Comparison of ENCODE assay signal across 10 mouse cellular contexts in genomic region chr3:103858881-103859801, GRCm38 (mm10). TPM values are rescaled to one million over a fixed set of nuclear protein-coding genes. Genes with fewer than 3 reads are reported as not detected.
DNase-seq lines count a peak whose midpoint lies in the region; ATAC-seq and TF ChIP-seq lines count a peak whose summit lies in the region.
"Had no signal": no experiment of that assay in that cellular context is flagged by ENCODE, and none has a peak within 500 bp of the region (broad histone marks: within the 10 kb centered on the region; RNA-seq: fewer than 3 reads in every experiment).

TSS of gene Ptpn22 (plus strand) at chr3:103859795.

- peak within 1 kb of the TSS; percentile 16; the same call in 1 of the 2 replicates for H3K4me2 ChIP-seq in heart, embryonic 13.5 days
- peak within 1 kb of the TSS; percentile 6; the same call in 1 of the 2 replicates for H3K4me2 ChIP-seq in lung, postnatal 0 days (replicated peaks; ENCODE audit: low read depth, low read length)

- H3K27ac ChIP-seq in heart, embryonic 13.5 days (replicated peaks) = peak within 1 kb of the TSS; percentile 42
- H3K27ac ChIP-seq in lung, postnatal 0 days (ENCODE audit: low read length) = 0 out of 2 replicates have a peak within 1 kb of the TSS, but pooled peaks have one; percentile 16
- H3K27ac ChIP-seq in limb, embryonic 10.5 days = no peak within 1 kb of the TSS
- H3K27ac ChIP-seq: embryonic facial prominence, embryonic 10.5 days had no signal

- no peak for TF ChIP-seq CTCF in lung, postnatal 0 days (IDR thresholded peaks at IDR 0.05)

- H3K9me3 ChIP-seq in heart, embryonic 13.5 days = no peaks in the 10 kb centered on the region
- H3K9me3 ChIP-seq in lung, postnatal 0 days (ENCODE audit: low read length) = no peaks in the 10 kb centered on the region
- no peaks in the 10 kb centered on the region for H3K9me3 ChIP-seq in limb, embryonic 10.5 days (replicated peaks)
- H3K9me3 ChIP-seq: embryonic facial prominence, embryonic 10.5 days; G1E had no signal

- DNase-seq in kidney, adult 18-20 months = peak; percentile 11
- no peak for DNase-seq in kidney, postnatal 14 days
- DNase-seq in lung, postnatal 0 days (ENCODE audit: low spot score) = peak; percentile 48
- DNase-seq in thymus, adult 18-20 months = peak; percentile 34 to 53
- no peak for DNase-seq in retina, postnatal 1 day
- DNase-seq in left cerebral cortex, postnatal 10 days (ENCODE audit: extremely low spot score in 1 of 2, low spot score in 2 of 2) = no peak
- no peak for DNase-seq in limb, embryonic 10.5 days (ENCODE audit: low spot score)

- no peak within 1 kb of the TSS for H3K4me3 ChIP-seq in heart, embryonic 13.5 days
- H3K4me3 ChIP-seq in lung, postnatal 0 days (ENCODE audit: low read depth, low read length) = no peak within 1 kb of the TSS
- H3K4me3 ChIP-seq in limb, embryonic 10.5 days = no peak within 1 kb of the TSS
- H3K4me3 ChIP-seq: embryonic facial prominence, embryonic 10.5 days had no signal

- no peak for ATAC-seq in heart, embryonic 13.5 days (ENCODE audit: extremely low read depth, insufficient number of reproducible peaks, low FRiP score, low TSS enrichment)
- peak; percentile 52 for ATAC-seq in lung, postnatal 0 days

- H3K9ac ChIP-seq in heart, embryonic 13.5 days = no peak within 1 kb of the TSS
- H3K9ac ChIP-seq in lung, postnatal 0 days (replicated peaks; ENCODE audit: low read depth) = 0 out of 2 replicates have a peak within 1 kb of the TSS, but pooled peaks have one; percentile 1

- H3K27me3 ChIP-seq in heart, embryonic 13.5 days (replicated peaks) = no peaks in the 10 kb centered on the region
- H3K27me3 ChIP-seq in lung, postnatal 0 days (replicated peaks; ENCODE audit: insufficient read depth, low read length) = no peaks in the 10 kb centered on the region
- no peaks in the 10 kb centered on the region for H3K27me3 ChIP-seq in limb, embryonic 10.5 days (ENCODE audit: low read depth, poor library complexity, severe bottlenecking)

- WGBS in heart, embryonic 13.5 days = 65% methylated on average over 12 of the region's 12 CpGs
- 46% methylated on average over 12 of the region's 12 CpGs for WGBS in lung, postnatal 0 days
- WGBS in limb, embryonic 10.5 days = 82% methylated on average over 12 of the region's 12 CpGs

- intact Hi-C loops in left cerebral cortex, postnatal 10 days (cut with DNase I) = no loop called here

- H3K4me1 ChIP-seq in heart, embryonic 13.5 days = peaks cover 15% of the 10 kb centered on the region
- H3K4me1 ChIP-seq in lung, postnatal 0 days (ENCODE audit: insufficient read depth, low read depth, low read length) = 0 out of 2 replicates have a peak, but pooled peaks cover 3% of the 10 kb centered on the region
- H3K4me1 ChIP-seq in limb, embryonic 10.5 days = no peaks in the 10 kb centered on the region
- H3K4me1 ChIP-seq: embryonic facial prominence, embryonic 10.5 days had no signal

- TF ChIP-seq EP300 in lung, postnatal 0 days (IDR thresholded peaks at IDR 0.05) = no peak

- H3K36me3 ChIP-seq in heart, embryonic 13.5 days = no peaks in the 10 kb centered on the region
- no peaks in the 10 kb centered on the region for H3K36me3 ChIP-seq in lung, postnatal 0 days (ENCODE audit: insufficient read depth, low read length)
- H3K36me3 ChIP-seq in limb, embryonic 10.5 days = no peaks in the 10 kb centered on the region
- H3K36me3 ChIP-seq: embryonic facial prominence, embryonic 10.5 days; G1E had no signal

RNA-seq across cellular contexts. Expression of gene Ptpn22, which starts in this region (rescaled TPM):
- 0.76 and 0.79 TPM in 2 replicates for polyA plus RNA-seq in heart, embryonic 13.5 days (2015; fragmentation: Nextera tagmentation; extraction: Ambion mirVana)
- 1.5 and 2.4 TPM in 2 replicates for polyA plus RNA-seq in lung, postnatal 0 days (2015; fragmentation: Nextera tagmentation; extraction: Ambion mirVana)
- 1 to 10 TPM in 1 of 2 experiments, under 1 TPM in 1; 0.61 to 1.4 TPM for total RNA-seq in left cerebral cortex, postnatal 10 days (2021)
- polyA plus RNA-seq in limb, embryonic 10.5 days (2016; fragmentation: Nextera tagmentation; extraction: Ambion mirVana) = 0.28 TPM in 1 of 2 replicates, not detected in the other
- polyA plus RNA-seq: G1E had no signal

Comparison
In these comparisons a context has a peak if more than half of its experiments do, and no peak if none do; other contexts are left out.
1. DNase-seq: peak in kidney, adult 18-20 months (single experiment), lung, postnatal 0 days (single experiment) and thymus, adult 18-20 months (2 of 2); none in kidney, postnatal 14 days (single experiment), retina, postnatal 1 day (single experiment), left cerebral cortex, postnatal 10 days (0 of 2) and limb, embryonic 10.5 days (single experiment).